Mouse (Mus musculus) bone marrow macrophage, adult 2 months (primary cell): ENCODE results near the gene Gm5148.

ENCODE experiments used
- CTCF ChIP-seq: IDR thresholded peaks from 2 replicates; pipeline ENCODE4 v1.5.1; 2012; ENCODE audit warnings: low read depth, mild to moderate bottlenecking, low read length, moderate library complexity
- POLR2A ChIP-seq: IDR thresholded peaks from 2 replicates; pipeline ENCODE4 v1.6.1; 2012; ENCODE audit warnings: mild to moderate bottlenecking, low read depth, low read length, borderline replicate concordance

GRCm38 (mm10) chr3:37711639-37712038, 12.7 kb downstream of the Gm5148 start:
- no peak for TF ChIP-seq CTCF
- no peak for TF ChIP-seq POLR2A
